Mouse (Mus musculus): ENCODE measurements around the gene Glis1.

Gene Glis1

GRCm38 (mm10) chr4:107434356-107435237 lies at the start of gene Glis1:
Gene Glis1 (plus strand): TSS chr4:107434591.
- peak; percentile 85 for DNase-seq

- no peak for DNase-seq
Observed at GRCm38 (mm10) chr4:107387038-107387437, 47.4 kb upstream of the Glis1 start.

GRCm38 (mm10) chr4:107387465-107387864 lies 46.9 kb upstream of the Glis1 start:
- no peak for DNase-seq

GRCm38 (mm10) chr4:107388291-107388690 lies 46.1 kb upstream of the Glis1 start:
- no peak for DNase-seq

- DNase-seq = no peak
Observed at GRCm38 (mm10) chr4:107389345-107389744, 45.0 kb upstream of the Glis1 start.

- DNase-seq = no peak
Observed at GRCm38 (mm10) chr4:107393771-107394170, 40.6 kb upstream of the Glis1 start.

GRCm38 (mm10) chr4:107420202-107420601 lies 14.2 kb upstream of the Glis1 start:
- DNase-seq = no peak

GRCm38 (mm10) chr4:107421711-107422110 lies 12.7 kb upstream of the Glis1 start:
- DNase-seq = peak; percentile 48

GRCm38 (mm10) chr4:107422176-107422575 lies 12.2 kb upstream of the Glis1 start:
- peak; percentile 80 for DNase-seq

- DNase-seq = peak; percentile 35
Observed at GRCm38 (mm10) chr4:107425616-107426015, 8.8 kb upstream of the Glis1 start.

GRCm38 (mm10) chr4:107426631-107427030 lies 7.8 kb upstream of the Glis1 start:
- DNase-seq = no peak

GRCm38 (mm10) chr4:107432717-107433116 lies 1.7 kb upstream of the Glis1 start:
- DNase-seq = no peak

GRCm38 (mm10) chr4:107433998-107434355 lies 414 bp upstream of the Glis1 start:
- DNase-seq = no peak

- peak; percentile 47 for DNase-seq
Observed at GRCm38 (mm10) chr4:107435238-107435946, 1.0 kb downstream of the Glis1 start.

- DNase-seq = no peak
Observed at GRCm38 (mm10) chr4:107436476-107436875, 2.1 kb downstream of the Glis1 start.

- DNase-seq = no peak
Observed at GRCm38 (mm10) chr4:107438741-107439140, 4.3 kb downstream of the Glis1 start.

GRCm38 (mm10) chr4:107440306-107440705 lies 5.9 kb downstream of the Glis1 start:
- no peak for DNase-seq

GRCm38 (mm10) chr4:107442288-107442687 lies 7.9 kb downstream of the Glis1 start:
- no peak for DNase-seq

GRCm38 (mm10) chr4:107442891-107443483 lies 8.6 kb downstream of the Glis1 start:
- peak; percentile 57 for DNase-seq

GRCm38 (mm10) chr4:107443621-107444020 lies 9.2 kb downstream of the Glis1 start:
- DNase-seq = no peak

GRCm38 (mm10) chr4:107448481-107448880 lies 14.1 kb downstream of the Glis1 start:
- no peak for DNase-seq

GRCm38 (mm10) chr4:107449519-107449918 lies 15.1 kb downstream of the Glis1 start:
- no peak for DNase-seq

GRCm38 (mm10) chr4:107452266-107453015 lies 18.1 kb downstream of the Glis1 start:
- peak; percentile 57 for DNase-seq
